Mouse (Mus musculus): Measurements from ENCODE around the gene Frat2. TPM values are rescaled to one million over a fixed set of nuclear protein-coding genes. Genes with fewer than 3 reads are reported as not detected.
"Not testable (repeated sequence)": the region's sequence is repeated elsewhere in the genome, so short reads cannot be mapped to it uniquely, and the experiment has no call there.

Frat2 gene
- 5.8 and 6.2 TPM in 2 replicates for polyA plus RNA-seq (2012; rRNA removed)

DNA sequence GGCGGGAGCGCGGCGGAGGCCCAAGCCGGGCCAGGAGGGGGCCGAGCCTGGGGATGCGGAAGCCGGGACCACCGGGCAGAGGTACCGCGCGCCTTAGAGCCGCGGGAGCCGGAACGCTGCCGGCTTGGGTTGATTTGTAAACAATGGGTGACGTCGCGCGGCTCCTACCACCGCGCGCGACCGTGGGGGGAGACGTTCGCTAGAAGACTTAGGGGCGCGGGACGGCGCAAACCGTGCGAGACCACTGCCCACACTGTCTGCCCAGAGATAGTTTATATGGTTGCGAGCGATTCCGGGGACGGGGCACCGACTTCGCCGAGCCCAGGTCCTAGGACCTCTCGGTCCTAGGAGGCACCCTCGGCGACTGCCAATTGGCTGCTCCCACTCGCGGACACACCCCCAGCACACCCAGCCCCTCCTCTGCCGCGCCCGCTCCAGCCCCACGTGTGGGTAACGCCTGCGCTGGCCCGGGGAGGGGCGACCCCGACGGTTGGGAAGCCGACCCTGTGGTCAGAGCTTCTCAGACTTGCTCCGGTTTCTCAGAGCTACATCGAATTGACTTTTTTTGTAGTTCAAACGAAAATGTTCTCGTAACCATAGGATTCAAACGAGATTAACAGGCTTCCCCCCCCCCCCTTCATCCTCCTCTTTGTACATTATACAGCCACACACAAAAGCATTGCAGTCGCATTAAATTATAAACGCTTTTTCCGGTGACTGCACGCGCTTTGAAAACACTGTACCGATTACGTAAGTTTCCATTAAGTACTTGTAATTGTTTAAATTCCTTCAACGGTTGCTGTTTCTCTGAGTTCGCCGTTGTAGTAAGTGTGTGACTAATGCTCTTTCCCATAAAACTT is at the start of gene Frat2:
Gene Frat2, minus strand, starts transcription at position 141 of the 860 bp plus-strand sequence.
- Histone ChIP-seq H3K4me1 (ENCODE audit: control insufficient read depth, insufficient read depth, low read length) (no peaks in the 10 kb centered on the region), H3K4me3 (ENCODE audit: insufficient read depth, low read length) (peak within 1 kb of the TSS; percentile 91), H3K27ac (ENCODE audit: insufficient read depth, low read length) (peak within 1 kb of the TSS; percentile 99)
- TF ChIP-seq POLR2A (IDR thresholded peaks at IDR 0.05; ENCODE audit: extremely low read depth, insufficient read depth, low read length) (peak; percentile 54; the same call in 1 of the 2 replicates), CTCF (IDR thresholded peaks at IDR 0.05; ENCODE audit: extremely low read depth, insufficient read depth, low read length) (no peak)

DNA sequence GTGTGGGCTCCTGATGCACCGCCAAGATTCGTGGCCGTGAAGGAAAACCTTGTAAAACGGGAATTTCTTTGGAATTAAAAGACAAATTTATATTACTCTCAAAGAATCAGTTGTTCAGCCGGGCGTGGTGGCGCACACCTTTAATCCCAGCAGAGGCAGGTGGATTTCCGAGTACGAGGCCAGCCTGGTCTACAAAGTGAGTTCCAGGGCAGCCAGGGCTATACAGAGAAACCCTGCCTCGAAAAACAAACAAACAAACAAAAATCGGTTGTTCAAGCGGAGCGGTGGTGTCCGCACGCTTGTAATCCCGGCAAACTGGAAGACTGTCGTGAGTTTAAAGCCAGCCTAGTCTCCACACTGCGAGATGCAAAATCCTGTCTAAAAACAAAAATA is 48.4 kb upstream of the Frat2 start:
- H3K4me3 ChIP-seq (ENCODE audit: insufficient read depth, low read length) = peak overlapping the region; percentile 64
- TF ChIP-seq POLR2A (IDR thresholded peaks at IDR 0.05; ENCODE audit: extremely low read depth, insufficient read depth, low read length) = no peak
- no peak for TF ChIP-seq CTCF (IDR thresholded peaks at IDR 0.05; ENCODE audit: extremely low read depth, insufficient read depth, low read length)
- no peak overlapping the region for H3K27ac ChIP-seq (ENCODE audit: insufficient read depth, low read length)
- no peaks in the 10 kb centered on the region for H3K4me1 ChIP-seq (ENCODE audit: control insufficient read depth, insufficient read depth, low read length)

DNA sequence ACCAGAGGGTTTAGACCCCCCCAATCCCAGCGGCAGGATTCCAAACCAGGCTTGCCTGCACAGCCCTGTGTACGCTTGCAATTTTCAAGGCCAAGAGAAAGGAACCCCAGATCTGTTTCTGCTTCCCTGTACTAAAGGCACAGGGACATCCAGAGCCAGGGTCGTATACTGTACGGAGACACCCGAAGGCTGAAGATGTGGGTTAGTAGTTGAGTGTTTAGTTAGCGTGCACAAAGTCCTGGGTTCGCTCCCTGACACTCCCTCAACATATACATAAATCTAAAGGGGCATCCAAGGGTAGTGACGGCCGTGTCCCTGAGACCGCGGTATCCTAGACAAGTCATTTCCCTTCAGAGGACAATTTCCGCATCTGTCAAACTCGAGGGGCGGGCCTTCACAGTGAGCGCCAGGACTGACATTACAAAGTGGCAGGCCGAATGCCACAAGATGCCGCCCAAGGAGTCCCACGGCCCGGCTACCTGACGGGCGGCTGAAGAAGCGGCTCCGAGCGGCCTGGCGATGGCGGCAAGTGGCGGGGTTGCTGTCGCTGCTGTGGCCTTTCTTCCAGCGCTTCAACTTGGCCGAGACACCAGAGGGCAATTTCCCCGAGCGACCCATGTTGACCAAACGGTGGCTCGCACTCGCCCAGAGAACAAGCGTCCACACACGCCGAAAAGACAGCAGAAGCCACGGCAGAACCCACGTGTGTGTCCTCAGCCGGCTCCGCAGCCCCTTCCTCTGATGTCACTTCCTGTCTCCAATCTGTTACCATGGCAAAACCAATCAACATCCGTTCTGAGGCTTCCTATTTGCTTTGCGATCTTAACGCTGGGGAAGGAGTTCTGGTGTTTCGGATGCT is 47.8 kb upstream of the Frat2 start, which contains the start of gene Rrp12:
Gene Rrp12, minus strand, starts transcription at position 714 of the 859 bp plus-strand sequence.
- Histone ChIP-seq H3K27ac (ENCODE audit: insufficient read depth, low read length) (no peak within 1 kb of the TSS), H3K4me1 (ENCODE audit: control insufficient read depth, insufficient read depth, low read length) (no peaks in the 10 kb centered on the region), H3K4me3 (ENCODE audit: insufficient read depth, low read length) (peak within 1 kb of the TSS; percentile 64)
- TF ChIP-seq POLR2A (IDR thresholded peaks at IDR 0.05; ENCODE audit: extremely low read depth, insufficient read depth, low read length) (peak; percentile 84), CTCF (IDR thresholded peaks at IDR 0.05; ENCODE audit: extremely low read depth, insufficient read depth, low read length) (no peak)

DNA sequence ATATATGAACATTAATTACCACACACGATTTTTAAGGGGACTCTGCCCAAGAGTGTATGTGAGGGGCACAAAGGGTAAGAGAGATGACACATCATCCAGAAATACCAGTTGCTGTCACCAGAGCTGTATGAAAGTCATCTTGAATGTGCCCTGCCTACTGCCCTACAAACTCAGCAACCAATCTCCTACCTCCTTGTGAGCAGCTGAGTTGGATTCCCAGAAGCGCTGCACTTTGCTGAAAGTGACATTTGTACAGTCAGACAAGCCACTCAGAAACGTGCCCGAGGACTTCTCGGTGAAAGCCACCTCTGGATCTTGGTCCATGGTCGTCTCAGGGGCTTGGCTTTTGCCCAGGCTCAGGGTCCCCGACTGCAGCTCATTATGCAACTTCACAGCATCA is 47.0 kb upstream of the Frat2 start:
- Histone ChIP-seq H3K27ac (ENCODE audit: insufficient read depth, low read length) (no peak overlapping the region), H3K4me1 (ENCODE audit: control insufficient read depth, insufficient read depth, low read length) (no peaks in the 10 kb centered on the region)

DNA sequence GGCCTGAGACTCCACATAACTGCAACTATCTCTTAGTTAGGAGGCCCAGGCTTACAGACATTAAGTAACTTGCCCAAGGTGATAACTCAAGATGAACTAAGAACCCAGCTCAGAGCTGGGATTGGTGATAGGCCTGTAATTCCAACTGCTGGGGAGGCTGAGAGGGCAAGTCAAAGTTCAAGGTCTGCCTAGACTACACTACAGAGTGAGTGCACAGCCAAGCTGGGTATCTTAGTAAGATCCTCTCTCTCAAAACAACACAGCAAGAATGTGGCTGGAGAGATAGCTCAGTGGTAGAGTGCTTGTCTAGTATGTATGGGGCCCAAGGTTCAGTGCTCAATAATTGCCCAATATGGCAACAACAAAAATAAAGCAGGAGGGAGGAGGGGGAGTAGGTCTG is 40.3 kb upstream of the Frat2 start:
- no peak for TF ChIP-seq POLR2A (IDR thresholded peaks at IDR 0.05; ENCODE audit: extremely low read depth, insufficient read depth, low read length)
- no peak for TF ChIP-seq CTCF (IDR thresholded peaks at IDR 0.05; ENCODE audit: extremely low read depth, insufficient read depth, low read length)

More for the DNA sequence above, 47.0 kb upstream of the Frat2 start:
- TF ChIP-seq CTCF (IDR thresholded peaks at IDR 0.05; ENCODE audit: extremely low read depth, insufficient read depth, low read length) = no peak
- no peak for TF ChIP-seq POLR2A (IDR thresholded peaks at IDR 0.05; ENCODE audit: extremely low read depth, insufficient read depth, low read length)
- H3K4me3 ChIP-seq (ENCODE audit: insufficient read depth, low read length) = peak overlapping the region; percentile 64; the same call in 1 of the 2 replicates

DNA sequence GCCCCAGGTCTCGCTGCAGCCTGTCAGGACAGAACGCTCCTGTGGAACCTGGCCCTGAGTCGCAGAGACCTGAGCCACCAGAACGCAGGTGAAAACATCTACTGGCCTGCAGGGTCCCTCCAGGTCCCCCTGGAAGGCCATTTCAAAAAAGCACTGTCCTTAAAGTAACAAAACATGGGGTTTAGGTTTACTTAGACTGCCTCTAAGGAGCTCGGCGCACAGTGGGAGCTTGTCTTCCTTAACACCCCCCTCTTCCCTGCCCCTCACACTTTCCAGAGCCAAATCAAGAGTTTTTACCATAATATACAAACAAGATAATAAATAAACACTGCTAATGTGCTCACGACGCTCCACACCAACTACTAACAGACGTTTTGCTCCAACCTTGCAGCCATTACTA is 36.0 kb upstream of the Frat2 start:
- TF ChIP-seq CTCF (IDR thresholded peaks at IDR 0.05; ENCODE audit: extremely low read depth, insufficient read depth, low read length) = no peak
- TF ChIP-seq POLR2A (IDR thresholded peaks at IDR 0.05; ENCODE audit: extremely low read depth, insufficient read depth, low read length) = no peak
- Histone ChIP-seq H3K4me3 (ENCODE audit: insufficient read depth, low read length) (no peak overlapping the region), H3K4me1 (ENCODE audit: control insufficient read depth, insufficient read depth, low read length) (no peaks in the 10 kb centered on the region), H3K27ac (ENCODE audit: insufficient read depth, low read length) (no peak overlapping the region)

More for the DNA sequence above, 40.3 kb upstream of the Frat2 start:
- Histone ChIP-seq H3K4me3 (ENCODE audit: insufficient read depth, low read length) (no peak overlapping the region), H3K27ac (ENCODE audit: insufficient read depth, low read length) (no peak overlapping the region), H3K4me1 (ENCODE audit: control insufficient read depth, insufficient read depth, low read length) (no peaks in the 10 kb centered on the region)

DNA sequence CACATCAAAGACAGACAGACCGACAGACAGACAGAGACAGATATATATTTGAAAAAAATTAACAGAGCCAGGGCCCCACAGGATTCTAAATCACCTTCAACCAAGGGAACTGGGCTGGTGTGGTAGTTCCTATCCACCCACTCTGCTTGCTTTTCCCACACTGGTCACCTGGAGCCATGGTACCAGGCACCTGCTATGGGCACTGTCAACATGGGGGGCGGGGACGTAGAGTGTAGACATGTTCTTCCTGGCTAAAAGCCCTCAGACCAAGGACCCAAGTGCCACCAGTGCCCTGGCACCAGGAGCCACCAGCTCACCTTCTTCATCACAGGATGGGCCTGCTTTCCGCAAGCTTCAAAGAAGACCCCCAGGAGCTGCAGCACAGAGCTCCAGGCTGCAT is 33.9 kb upstream of the Frat2 start:
- Histone ChIP-seq H3K4me3 (ENCODE audit: insufficient read depth, low read length) (no peak overlapping the region), H3K4me1 (ENCODE audit: control insufficient read depth, insufficient read depth, low read length) (no peaks in the 10 kb centered on the region), H3K27ac (ENCODE audit: insufficient read depth, low read length) (no peak overlapping the region)
- TF ChIP-seq CTCF (IDR thresholded peaks at IDR 0.05; ENCODE audit: extremely low read depth, insufficient read depth, low read length) = no peak
- TF ChIP-seq POLR2A (IDR thresholded peaks at IDR 0.05; ENCODE audit: extremely low read depth, insufficient read depth, low read length) = no peak

DNA sequence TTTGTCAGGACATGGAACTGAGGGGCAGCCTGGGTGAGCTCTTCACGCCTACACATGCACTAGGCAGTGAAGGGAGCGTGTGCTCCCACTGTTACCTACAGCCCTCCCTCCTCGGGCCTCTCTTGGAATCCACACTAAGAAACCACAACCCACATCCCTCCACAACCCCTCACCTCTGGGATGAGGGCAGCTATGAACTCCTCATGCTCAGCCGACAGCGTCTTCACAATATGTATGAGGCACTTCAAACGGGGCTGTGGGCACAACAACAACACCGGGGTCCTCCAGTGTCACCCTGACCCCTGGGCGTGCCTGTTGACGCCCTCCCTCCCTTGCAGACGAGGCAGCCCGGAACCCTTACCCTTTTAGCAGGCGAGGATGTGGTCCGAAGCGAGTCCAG is 26.4 kb upstream of the Frat2 start:
- Histone ChIP-seq H3K4me1 (ENCODE audit: control insufficient read depth, insufficient read depth, low read length) (peaks cover 7% of the 10 kb centered on the region; the same call in 1 of the 2 replicates), H3K4me3 (ENCODE audit: insufficient read depth, low read length) (no peak overlapping the region), H3K27ac (ENCODE audit: insufficient read depth, low read length) (no peak overlapping the region)
- no peak for TF ChIP-seq POLR2A (IDR thresholded peaks at IDR 0.05; ENCODE audit: extremely low read depth, insufficient read depth, low read length)
- TF ChIP-seq CTCF (IDR thresholded peaks at IDR 0.05; ENCODE audit: extremely low read depth, insufficient read depth, low read length) = no peak

DNA sequence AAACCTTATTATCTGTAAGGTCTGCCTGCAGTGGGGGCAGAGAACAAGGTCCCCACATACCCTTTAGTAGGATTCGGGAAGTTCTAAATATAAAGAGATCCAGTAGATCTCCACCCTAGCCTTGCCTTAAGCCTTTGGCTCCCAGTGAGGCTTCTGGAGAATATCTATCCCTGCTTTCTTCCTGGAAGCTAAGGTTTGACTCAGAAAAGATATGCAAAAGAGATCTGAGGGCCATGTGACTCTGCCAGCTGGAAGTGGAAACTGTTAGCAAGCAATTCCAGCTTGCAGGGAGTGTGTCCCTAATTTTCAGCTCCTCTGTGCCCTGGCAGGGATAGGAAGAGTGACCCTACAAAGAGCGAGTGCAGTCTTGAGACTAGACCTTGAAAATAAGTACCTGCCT is 24.4 kb upstream of the Frat2 start:
- no peak overlapping the region for H3K27ac ChIP-seq (ENCODE audit: insufficient read depth, low read length)

DNA sequence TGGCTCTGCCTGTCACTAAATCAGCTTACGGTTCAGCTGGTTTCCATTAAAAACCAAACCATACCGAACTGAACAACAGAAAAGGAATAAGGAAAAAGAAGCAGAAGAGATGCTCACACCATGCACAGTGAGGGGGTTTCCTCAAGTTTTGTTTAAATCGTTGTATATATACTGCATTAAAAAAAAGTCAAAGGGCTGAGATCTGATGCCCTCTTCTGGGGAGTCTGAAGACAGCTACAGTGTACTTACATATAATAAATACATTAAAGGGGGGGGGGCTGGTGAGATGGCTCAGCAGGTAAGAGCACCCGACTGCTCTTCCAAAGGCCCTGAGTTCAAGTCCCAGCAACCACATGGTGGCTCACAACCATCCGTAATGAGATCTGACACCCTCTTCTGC is 22.0 kb upstream of the Frat2 start:
- not testable (repeated sequence) for H3K27ac ChIP-seq (ENCODE audit: insufficient read depth, low read length); H3K4me3 ChIP-seq (ENCODE audit: insufficient read depth, low read length); H3K4me1 ChIP-seq (ENCODE audit: control insufficient read depth, insufficient read depth, low read length)

More for the DNA sequence above, 24.4 kb upstream of the Frat2 start:
- Histone ChIP-seq H3K4me3 (ENCODE audit: insufficient read depth, low read length) (no peak overlapping the region), H3K4me1 (ENCODE audit: control insufficient read depth, insufficient read depth, low read length) (peaks cover 7% of the 10 kb centered on the region; the same call in 1 of the 2 replicates)
- TF ChIP-seq CTCF (IDR thresholded peaks at IDR 0.05; ENCODE audit: extremely low read depth, insufficient read depth, low read length) = no peak
- no peak for TF ChIP-seq POLR2A (IDR thresholded peaks at IDR 0.05; ENCODE audit: extremely low read depth, insufficient read depth, low read length)
